Mouse (Mus musculus): ENCODE measurements around the gene Acsm3. TPM values are rescaled to one million over a fixed set of nuclear protein-coding genes. Genes with fewer than 3 reads are reported as not detected.

Gene Acsm3
- polyA plus RNA-seq, 1 experiment from 2014 or later, result 0.17 TPM

GRCm38 (mm10) chr7:119783453-119783852, 22.7 kb downstream of the Acsm3 start:
- Histone ChIP-seq H3K4me2 (ENCODE audit: low read depth, low read length, severe bottlenecking) (no peak overlapping the region), H3K9me3 (ENCODE audit: control insufficient read depth, low read length) (no peaks in the 10 kb centered on the region), H3K4me1 (replicated peaks; ENCODE audit: control insufficient read depth, insufficient read depth, low read length) (no peaks in the 10 kb centered on the region), H3K36me3 (ENCODE audit: control insufficient read depth, insufficient read depth, low read length) (peaks cover 10% of the 10 kb centered on the region; the same call in 1 of the 2 replicates), H3K27me3 (ENCODE audit: control insufficient read depth, insufficient read depth, low read length) (no peaks in the 10 kb centered on the region), H3K4me3 (ENCODE audit: low read depth, low read length) (no peak overlapping the region), H3K27ac (ENCODE audit: low read depth, low read length) (no peak overlapping the region), H3K9ac (ENCODE audit: low read length) (no peak overlapping the region)
- DNase-seq (ENCODE audit: low spot score), result no peak
- no peak for ATAC-seq (replicated peaks; ENCODE audit: low FRiP score)
- WGBS, result 94% methylated on average over 2 of the region's 2 CpGs

GRCm38 (mm10) chr7:119784908-119785307, 24.2 kb downstream of the Acsm3 start:
- H3K4me3 ChIP-seq (ENCODE audit: low read depth, low read length), result no peak overlapping the region
- no peaks in the 10 kb centered on the region for H3K4me1 ChIP-seq (replicated peaks; ENCODE audit: control insufficient read depth, insufficient read depth, low read length)
- no peak overlapping the region for H3K9ac ChIP-seq (ENCODE audit: low read length)
- H3K4me2 ChIP-seq (ENCODE audit: low read depth, low read length, severe bottlenecking), result no peak overlapping the region
- H3K36me3 ChIP-seq (ENCODE audit: control insufficient read depth, insufficient read depth, low read length), result peaks cover 10% of the 10 kb centered on the region; the same call in 1 of the 2 replicates
- 95% methylated on average over 5 of the region's 5 CpGs for WGBS
- H3K27me3 ChIP-seq (ENCODE audit: control insufficient read depth, insufficient read depth, low read length), result no peaks in the 10 kb centered on the region
- DNase-seq (ENCODE audit: low spot score), result no peak
- H3K9me3 ChIP-seq (ENCODE audit: control insufficient read depth, low read length), result no peaks in the 10 kb centered on the region
- no peak for ATAC-seq (replicated peaks; ENCODE audit: low FRiP score)
- H3K27ac ChIP-seq (ENCODE audit: low read depth, low read length), result no peak overlapping the region

GRCm38 (mm10) chr7:119789024-119789423, 28.3 kb downstream of the Acsm3 start:
- H3K4me1 ChIP-seq (replicated peaks; ENCODE audit: control insufficient read depth, insufficient read depth, low read length), result no peaks in the 10 kb centered on the region
- peaks cover 8% of the 10 kb centered on the region; the same call in 1 of the 2 replicates for H3K36me3 ChIP-seq (ENCODE audit: control insufficient read depth, insufficient read depth, low read length)
- H3K9ac ChIP-seq (ENCODE audit: low read length), result no peak overlapping the region
- ATAC-seq (replicated peaks; ENCODE audit: low FRiP score) (no peak), DNase-seq (ENCODE audit: low spot score) (no peak)
- no peaks in the 10 kb centered on the region for H3K27me3 ChIP-seq (ENCODE audit: control insufficient read depth, insufficient read depth, low read length)
- no peak overlapping the region for H3K4me3 ChIP-seq (ENCODE audit: low read depth, low read length)
- 92% methylated on average over 3 of the region's 3 CpGs for WGBS
- no peak overlapping the region for H3K27ac ChIP-seq (ENCODE audit: low read depth, low read length)
- no peaks in the 10 kb centered on the region for H3K9me3 ChIP-seq (ENCODE audit: control insufficient read depth, low read length)
- H3K4me2 ChIP-seq (ENCODE audit: low read depth, low read length, severe bottlenecking), result no peak overlapping the region

- Histone ChIP-seq H3K27me3 (ENCODE audit: control insufficient read depth, insufficient read depth, low read length) (no peaks in the 10 kb centered on the region), H3K4me3 (ENCODE audit: low read depth, low read length) (peak within 1 kb of the TSS; percentile 72), H3K4me1 (replicated peaks; ENCODE audit: control insufficient read depth, insufficient read depth, low read length) (no peaks in the 10 kb centered on the region; the same call in 1 of the 2 replicates), H3K4me2 (ENCODE audit: low read depth, low read length, severe bottlenecking) (peak within 1 kb of the TSS; percentile 58), H3K9ac (ENCODE audit: low read length) (peak within 1 kb of the TSS; percentile 73), H3K27ac (ENCODE audit: low read depth, low read length) (peak within 1 kb of the TSS; percentile 50; the same call in 1 of the 2 replicates), H3K9me3 (ENCODE audit: control insufficient read depth, low read length) (no peaks in the 10 kb centered on the region), H3K36me3 (ENCODE audit: control insufficient read depth, insufficient read depth, low read length) (no peaks in the 10 kb centered on the region; the same call in 1 of the 2 replicates)
- ATAC-seq (replicated peaks; ENCODE audit: low FRiP score) (peak; percentile 99), DNase-seq (ENCODE audit: low spot score) (peak; percentile 96)
- WGBS, result under 1% methylated on average over 52 of the region's 53 CpGs
Measured at GRCm38 (mm10) chr7:119793586-119794250, 33.0 kb downstream of the Acsm3 start, which contains the start of the genes Rexo5 and Eri2. Rexo5 (plus strand) TSS chr7:119794006. Eri2 (minus strand) TSS chr7:119794058.

GRCm38 (mm10) chr7:119794251-119794638, 33.5 kb downstream of the Acsm3 start:
- Histone ChIP-seq H3K4me3 (ENCODE audit: low read depth, low read length) (peak overlapping the region; percentile 72), H3K27me3 (ENCODE audit: control insufficient read depth, insufficient read depth, low read length) (no peaks in the 10 kb centered on the region), H3K36me3 (ENCODE audit: control insufficient read depth, insufficient read depth, low read length) (no peaks in the 10 kb centered on the region; the same call in 1 of the 2 replicates), H3K9me3 (ENCODE audit: control insufficient read depth, low read length) (no peaks in the 10 kb centered on the region), H3K9ac (ENCODE audit: low read length) (peak overlapping the region; percentile 73), H3K27ac (ENCODE audit: low read depth, low read length) (peak overlapping the region; percentile 39; the same call in 1 of the 2 replicates), H3K4me1 (replicated peaks; ENCODE audit: control insufficient read depth, insufficient read depth, low read length) (no peaks in the 10 kb centered on the region; the same call in 1 of the 2 replicates), H3K4me2 (ENCODE audit: low read depth, low read length, severe bottlenecking) (peak overlapping the region; percentile 58)
- ATAC-seq (replicated peaks; ENCODE audit: low FRiP score) (no peak; the same call in none of the 2 replicates), DNase-seq (ENCODE audit: low spot score) (no peak)
- WGBS, result 0% methylated on average over 21 of the region's 21 CpGs

GRCm38 (mm10) chr7:119795311-119795710, 34.6 kb downstream of the Acsm3 start:
- H3K27me3 ChIP-seq (ENCODE audit: control insufficient read depth, insufficient read depth, low read length), result no peaks in the 10 kb centered on the region
- peak overlapping the region; percentile 24 for H3K4me3 ChIP-seq (ENCODE audit: low read depth, low read length)
- no peak for ATAC-seq (replicated peaks; ENCODE audit: low FRiP score)
- peak overlapping the region; percentile 44 for H3K4me2 ChIP-seq (ENCODE audit: low read depth, low read length, severe bottlenecking)
- H3K9ac ChIP-seq (ENCODE audit: low read length), result peak overlapping the region; percentile 16; the same call in 1 of the 2 replicates
- H3K9me3 ChIP-seq (ENCODE audit: control insufficient read depth, low read length), result no peaks in the 10 kb centered on the region
- H3K36me3 ChIP-seq (ENCODE audit: control insufficient read depth, insufficient read depth, low read length), result no peaks in the 10 kb centered on the region; the same call in 1 of the 2 replicates
- H3K27ac ChIP-seq (ENCODE audit: low read depth, low read length), result no peak overlapping the region
- no peaks in the 10 kb centered on the region; the same call in 1 of the 2 replicates for H3K4me1 ChIP-seq (replicated peaks; ENCODE audit: control insufficient read depth, insufficient read depth, low read length)
- DNase-seq (ENCODE audit: low spot score), result no peak

- no peaks in the 10 kb centered on the region for H3K9me3 ChIP-seq (ENCODE audit: control insufficient read depth, low read length)
- no peaks in the 10 kb centered on the region; the same call in 1 of the 2 replicates for H3K36me3 ChIP-seq (ENCODE audit: control insufficient read depth, insufficient read depth, low read length)
- H3K27ac ChIP-seq (ENCODE audit: low read depth, low read length), result no peak overlapping the region
- no peak overlapping the region for H3K4me2 ChIP-seq (ENCODE audit: low read depth, low read length, severe bottlenecking)
- no peak for DNase-seq (ENCODE audit: low spot score)
- no peaks in the 10 kb centered on the region for H3K27me3 ChIP-seq (ENCODE audit: control insufficient read depth, insufficient read depth, low read length)
- no peak overlapping the region for H3K9ac ChIP-seq (ENCODE audit: low read length)
- no peak overlapping the region for H3K4me3 ChIP-seq (ENCODE audit: low read depth, low read length)
- no peak for ATAC-seq (replicated peaks; ENCODE audit: low FRiP score)
- WGBS, result 89% methylated on average over 3 of the region's 3 CpGs
- H3K4me1 ChIP-seq (replicated peaks; ENCODE audit: control insufficient read depth, insufficient read depth, low read length), result no peaks in the 10 kb centered on the region
Measured at GRCm38 (mm10) chr7:119800488-119800887, 39.8 kb downstream of the Acsm3 start.

GRCm38 (mm10) chr7:119800991-119801390, 40.3 kb downstream of the Acsm3 start:
- Histone ChIP-seq H3K9me3 (ENCODE audit: control insufficient read depth, low read length) (no peaks in the 10 kb centered on the region), H3K4me3 (ENCODE audit: low read depth, low read length) (no peak overlapping the region), H3K4me2 (ENCODE audit: low read depth, low read length, severe bottlenecking) (no peak overlapping the region), H3K9ac (ENCODE audit: low read length) (no peak overlapping the region), H3K27me3 (ENCODE audit: control insufficient read depth, insufficient read depth, low read length) (no peaks in the 10 kb centered on the region), H3K27ac (ENCODE audit: low read depth, low read length) (no peak overlapping the region), H3K36me3 (ENCODE audit: control insufficient read depth, insufficient read depth, low read length) (no peaks in the 10 kb centered on the region; the same call in 1 of the 2 replicates), H3K4me1 (replicated peaks; ENCODE audit: control insufficient read depth, insufficient read depth, low read length) (no peaks in the 10 kb centered on the region)
- ATAC-seq (replicated peaks; ENCODE audit: low FRiP score), result no peak
- WGBS, result 94% methylated on average over 3 of the region's 3 CpGs
- DNase-seq (ENCODE audit: low spot score), result no peak
